ENCODE assay signal across 22 mouse cellular contexts in genomic region chr2:44394956-44395501, GRCm38 (mm10).
A peak's percentile ranks its signal among the peaks of the same experiment; 100 is the strongest.
DNase-seq lines count a peak whose midpoint lies in the region; ATAC-seq lines count a peak whose summit lies in the region.
"Had no signal": no experiment of that assay in that cellular context is flagged by ENCODE, and none has a peak within 500 bp of the region (broad histone marks: within the 10 kb centered on the region; RNA-seq: fewer than 3 reads in every experiment).

No protein-coding gene starts in this region.

- no peak overlapping the region for H3K9ac ChIP-seq in lung, embryonic 16.5 days (ENCODE audit: low read length)
- H3K9ac ChIP-seq in embryonic facial prominence, embryonic 14.5 days (ENCODE audit: low read depth, low read length), result no peak overlapping the region
- no peak overlapping the region for H3K9ac ChIP-seq in midbrain, embryonic 16.5 days (ENCODE audit: low read depth, low read length)
- H3K9ac ChIP-seq: embryonic facial prominence, embryonic 13.5 days had no signal

- H3K27me3 ChIP-seq in lung, embryonic 16.5 days (ENCODE audit: control insufficient read depth, insufficient read depth, low read depth, low read length), result no peaks in the 10 kb centered on the region
- no peaks in the 10 kb centered on the region for H3K27me3 ChIP-seq in embryonic facial prominence, embryonic 14.5 days (replicated peaks; ENCODE audit: control insufficient read depth, insufficient read depth, low read length)
- no peaks in the 10 kb centered on the region for H3K27me3 ChIP-seq in limb, embryonic 10.5 days (ENCODE audit: low read depth, poor library complexity, severe bottlenecking)
- no peaks in the 10 kb centered on the region; the same call in 1 of the 2 replicates for H3K27me3 ChIP-seq in midbrain, embryonic 16.5 days (ENCODE audit: control insufficient read depth, insufficient read depth, low read depth, low read length)
- H3K27me3 ChIP-seq: megakaryocyte, embryonic 14.5 days had no signal

- H3K27ac ChIP-seq in lung, embryonic 16.5 days (ENCODE audit: low read length), result peak overlapping the region; percentile 34
- H3K27ac ChIP-seq in embryonic facial prominence, embryonic 14.5 days (replicated peaks; ENCODE audit: low read depth, low read length), result no peak overlapping the region
- no peak overlapping the region for H3K27ac ChIP-seq in limb, embryonic 10.5 days
- H3K27ac ChIP-seq in midbrain, embryonic 16.5 days (ENCODE audit: low read length), result no peak overlapping the region
- H3K27ac ChIP-seq: embryonic facial prominence, embryonic 13.5 days; left cerebral cortex, adult 2 months; stomach, postnatal 0 days had no signal

- no peak overlapping the region for H3K4me3 ChIP-seq in lung, embryonic 16.5 days (ENCODE audit: low read length)
- no peak overlapping the region for H3K4me3 ChIP-seq in embryonic facial prominence, embryonic 14.5 days (ENCODE audit: low read depth, low read length)
- no peak overlapping the region for H3K4me3 ChIP-seq in limb, embryonic 10.5 days
- no peak overlapping the region for H3K4me3 ChIP-seq in midbrain, embryonic 16.5 days (ENCODE audit: low read depth, low read length)
- H3K4me3 ChIP-seq: embryonic facial prominence, embryonic 13.5 days; left cerebral cortex, adult 2 months; megakaryocyte, embryonic 14.5 days had no signal

- DNase-seq in lung, postnatal 10 days, result no peak
- peak; percentile 13 for DNase-seq in embryonic facial prominence, embryonic 14.5 days (ENCODE audit: low spot score)
- DNase-seq in limb, embryonic 10.5 days (ENCODE audit: low spot score), result peak; percentile 31
- DNase-seq in urinary bladder, postnatal 4 days (ENCODE audit: low spot score in 2 of 2), result no peak
- DNase-seq in gastrocnemius, postnatal 36 days, result no peak
- DNase-seq: adrenal gland, postnatal 10 days; cerebellum, adult 9-10 months; gastrocnemius, postnatal 14 days; heart, postnatal 10 days; kidney, adult 9 months; liver; lung, adult 2 months; thymus, postnatal 14 days had no signal

- peak; percentile 23; the same call in 1 of the 2 replicates for ATAC-seq in lung, embryonic 16.5 days (ENCODE audit: low read depth)
- peak; percentile 18; the same call in 1 of the 2 replicates for ATAC-seq in embryonic facial prominence, embryonic 14.5 days (ENCODE audit: low read depth)
- peak; percentile 62; the same call in 1 of the 2 replicates for ATAC-seq in midbrain, embryonic 16.5 days
- no peak for ATAC-seq in megakaryocyte-erythroid progenitor cell, adult 5-6 weeks (replicated peaks; ENCODE audit: low FRiP score, low TSS enrichment, poor library complexity, severe bottlenecking)
- ATAC-seq: inflammation-experienced regulatory T-cells, adult 6 months had no signal

- H3K4me2 ChIP-seq in lung, embryonic 16.5 days (ENCODE audit: low read depth, low read length), result no peak overlapping the region
- no peak overlapping the region for H3K4me2 ChIP-seq in embryonic facial prominence, embryonic 14.5 days (ENCODE audit: low read depth, low read length)
- peak overlapping the region; percentile 33; the same call in 1 of the 2 replicates for H3K4me2 ChIP-seq in midbrain, embryonic 16.5 days (ENCODE audit: low read length)
- H3K4me2 ChIP-seq: embryonic facial prominence, embryonic 13.5 days had no signal

- intact Hi-C loops in gastrocnemius, postnatal 36 days (cut with DNase I), result no loop called here

- H3K36me3 ChIP-seq in lung, embryonic 16.5 days (ENCODE audit: control insufficient read depth, insufficient read depth, low read length), result no peaks in the 10 kb centered on the region
- no peaks in the 10 kb centered on the region for H3K36me3 ChIP-seq in embryonic facial prominence, embryonic 14.5 days (ENCODE audit: control insufficient read depth, insufficient read depth, low read length)
- H3K36me3 ChIP-seq in limb, embryonic 10.5 days, result no peaks in the 10 kb centered on the region
- H3K36me3 ChIP-seq in midbrain, embryonic 16.5 days (ENCODE audit: control insufficient read depth, insufficient read depth, low read length), result no peaks in the 10 kb centered on the region
- H3K36me3 ChIP-seq: embryonic facial prominence, embryonic 13.5 days; G1E had no signal

- 56% methylated on average over 6 of the region's 6 CpGs for WGBS in lung, embryonic 16.5 days
- 39% methylated on average over 6 of the region's 6 CpGs for WGBS in embryonic facial prominence, embryonic 14.5 days
- 38% methylated on average over 6 of the region's 6 CpGs for whole genome bisulfite sequencing in limb, embryonic 10.5 days
- 8% methylated on average over 6 of the region's 6 CpGs for WGBS in midbrain, embryonic 16.5 days

- H3K4me1 ChIP-seq in lung, embryonic 16.5 days (replicated peaks; ENCODE audit: control insufficient read depth, insufficient read depth, low read length), result no peaks in the 10 kb centered on the region; the same call in 1 of the 2 replicates
- no peaks in the 10 kb centered on the region for H3K4me1 ChIP-seq in embryonic facial prominence, embryonic 14.5 days (ENCODE audit: control insufficient read depth, insufficient read depth, low read length)
- H3K4me1 ChIP-seq in limb, embryonic 10.5 days, result peaks cover 18% of the 10 kb centered on the region
- no peaks in the 10 kb centered on the region for H3K4me1 ChIP-seq in midbrain, embryonic 16.5 days (ENCODE audit: control insufficient read depth, insufficient read depth, low read length)
- H3K4me1 ChIP-seq: megakaryocyte, embryonic 14.5 days had no signal

- no peaks in the 10 kb centered on the region for H3K9me3 ChIP-seq in lung, embryonic 16.5 days (ENCODE audit: control insufficient read depth, low read length)
- no peaks in the 10 kb centered on the region for H3K9me3 ChIP-seq in embryonic facial prominence, embryonic 14.5 days (ENCODE audit: control insufficient read depth, low read length)
- no peaks in the 10 kb centered on the region for H3K9me3 ChIP-seq in limb, embryonic 10.5 days (replicated peaks)
- no peaks in the 10 kb centered on the region for H3K9me3 ChIP-seq in midbrain, embryonic 16.5 days (replicated peaks; ENCODE audit: control insufficient read depth, low read length, poor library complexity, severe bottlenecking)
- H3K9me3 ChIP-seq: embryonic facial prominence, embryonic 13.5 days; G1E; megakaryocyte, embryonic 14.5 days had no signal

Comparison
In these comparisons a context has a peak if more than half of its experiments do, and no peak if none do; other contexts are left out.
1. DNase-seq: peak in embryonic facial prominence, embryonic 14.5 days (single experiment) and limb, embryonic 10.5 days (single experiment); none in lung, postnatal 10 days (single experiment), urinary bladder, postnatal 4 days (0 of 2) and gastrocnemius, postnatal 36 days (0 of 2).